35 mouse cellular contexts compared by ENCODE assay signal in the genomic region with DNA sequence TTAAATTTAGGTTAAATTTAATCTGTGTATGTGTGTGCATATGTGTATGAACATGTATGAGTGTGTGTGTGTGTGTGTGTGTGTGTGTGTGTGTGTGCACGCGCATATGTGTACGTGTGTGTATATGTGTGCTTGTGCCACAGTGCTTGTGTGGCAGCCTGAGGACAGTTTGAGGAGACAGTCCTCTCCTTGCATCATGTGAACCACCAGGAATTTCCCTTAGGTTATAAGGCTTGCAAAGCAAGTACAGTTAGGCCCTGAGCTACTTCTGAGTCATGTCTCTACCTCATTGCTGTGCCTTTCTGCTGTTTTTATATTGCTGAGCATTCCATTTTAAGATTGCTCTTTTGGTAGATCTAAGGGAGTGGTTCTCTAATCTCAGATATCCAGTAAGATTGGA. TPM values are rescaled to one million over a fixed set of nuclear protein-coding genes. Genes with fewer than 3 reads are reported as not detected.
DNase-seq lines count a peak whose midpoint lies in the region; ATAC-seq and TF ChIP-seq lines count a peak whose summit lies in the region.
"Had no signal": no experiment of that assay in that cellular context is flagged by ENCODE, and none has a peak within 500 bp of the region (broad histone marks: within the 10 kb centered on the region; RNA-seq: fewer than 3 reads in every experiment).

No protein-coding gene starts in this region.

- peak overlapping the region; percentile 94 for H3K27ac ChIP-seq in CH12.LX (ENCODE audit: insufficient read depth, low read depth)
- H3K27ac ChIP-seq in liver, embryonic 16.5 days (ENCODE audit: low read length), result peak overlapping the region; percentile 37
- no peak overlapping the region for H3K27ac ChIP-seq in intestine, postnatal 0 days (ENCODE audit: low read depth, low read length)
- H3K27ac ChIP-seq: embryonic facial prominence, embryonic 12.5 days; heart, embryonic 15.5 days; hindbrain, embryonic 13.5 days; limb, embryonic 13.5 days; stomach, embryonic 15.5 days had no signal

- H3K4me2 ChIP-seq in CH12.LX (ENCODE audit: insufficient read depth, low read depth, poor library complexity, severe bottlenecking), result peak overlapping the region; percentile 69
- 0 out of 2 replicates have a peak overlapping the region, but pooled peaks have one; percentile 8 for H3K4me2 ChIP-seq in liver, embryonic 16.5 days (ENCODE audit: low read depth, low read length)
- H3K4me2 ChIP-seq in intestine, postnatal 0 days (replicated peaks; ENCODE audit: low read depth), result no peak overlapping the region
- H3K4me2 ChIP-seq: embryonic facial prominence, embryonic 12.5 days; heart, embryonic 15.5 days; hindbrain, embryonic 13.5 days; limb, embryonic 13.5 days; lung, embryonic 14.5 days; midbrain, embryonic 11.5 days; stomach, embryonic 15.5 days had no signal

- WGBS in liver, embryonic 16.5 days (ENCODE audit: insufficient replicate concordance), result 72% methylated on average over 3 of the region's 3 CpGs
- 100% methylated on average over 3 of the region's 3 CpGs for WGBS in intestine, postnatal 0 days

- peaks cover 4 to 31% of the 10 kb centered on the region in 2 experiments for H3K4me1 ChIP-seq in CH12.LX (ENCODE audit: control insufficient read depth in 1 of 2, insufficient read depth in 2 of 2)
- H3K4me1 ChIP-seq in liver, embryonic 16.5 days (ENCODE audit: control insufficient read depth, low read depth, low read length), result no peaks in the 10 kb centered on the region
- H3K4me1 ChIP-seq in intestine, postnatal 0 days (replicated peaks; ENCODE audit: control insufficient read depth, insufficient read depth, low read length), result no peaks in the 10 kb centered on the region
- H3K4me1 ChIP-seq: embryonic facial prominence, embryonic 12.5 days; heart, embryonic 15.5 days; hindbrain, embryonic 13.5 days; limb, embryonic 13.5 days; stomach, embryonic 15.5 days had no signal

- DNase-seq in heart, adult 11 months, result peak; percentile 57
- no peak for DNase-seq in heart, adult 18-20 months
- DNase-seq in CH12.LX (ENCODE audit: extremely low read depth), result peak; percentile 65
- no peak for DNase-seq in layer of hippocampus, adult 18-20 months (ENCODE audit: low spot score in 2 of 2)
- DNase-seq: adrenal gland, postnatal 25 days; cerebellum, adult 11-12 months; cerebellum, postnatal 25 days; forebrain, postnatal 0 days; gastrocnemius, postnatal 25 days; heart, postnatal 36 days; kidney, postnatal 25 days; layer of hippocampus, adult 9-11 months; lung, embryonic 14.5 days; lung, postnatal 36 days; right cerebral cortex, postnatal 25 days; spleen, adult 18-20 months; thymus, postnatal 25 days had no signal

- no peaks in the 10 kb centered on the region for H3K79me2 ChIP-seq in CH12.LX (replicated peaks; ENCODE audit: control insufficient read depth, extremely low read depth, insufficient read depth, poor library complexity, severe bottlenecking)

- TF ChIP-seq EP300 in CH12.LX (IDR thresholded peaks at IDR 0.05; ENCODE audit: low read length), result no peak; the same call in 1 of the 2 replicates

- dilution Hi-C loops in CH12.LX (cut with MboI; ENCODE audit: extremely low pct_ligation_motif_present, extremely low pct_unique_long_range_greater_than_20kb, low sequenced_read_pairs), result no loop called here

- H3K9me3 ChIP-seq in CH12.LX (replicated peaks; ENCODE audit: low read length), result peaks cover 9% of the 10 kb centered on the region
- H3K9me3 ChIP-seq in liver, embryonic 16.5 days (replicated peaks; ENCODE audit: control insufficient read depth, low read length), result no peaks in the 10 kb centered on the region; the same call in 1 of the 2 replicates
- peaks cover 11% of the 10 kb centered on the region; the same call in 1 of the 2 replicates for H3K9me3 ChIP-seq in intestine, postnatal 0 days (ENCODE audit: control insufficient read depth)
- H3K9me3 ChIP-seq: embryonic facial prominence, embryonic 12.5 days; heart, embryonic 15.5 days; stomach, embryonic 15.5 days had no signal

- TF ChIP-seq RAD21 in CH12.LX (IDR thresholded peaks at IDR 0.05; ENCODE audit: low read depth, low read length), result no peak

- peak overlapping the region; percentile 28 to 35 (median 33) for H3K4me3 ChIP-seq in CH12.LX (replicated peaks in 1 of 3; ENCODE audit: low read depth in 2 of 3, low read length in 2 of 3, poor library complexity in 1 of 3)
- peak overlapping the region; percentile 35 for H3K4me3 ChIP-seq in liver, embryonic 16.5 days (ENCODE audit: low read depth, low read length)
- H3K4me3 ChIP-seq in intestine, postnatal 0 days (ENCODE audit: low read depth, low read length), result no peak overlapping the region
- H3K4me3 ChIP-seq: embryonic facial prominence, embryonic 12.5 days; heart, embryonic 15.5 days; hindbrain, embryonic 13.5 days; limb, embryonic 13.5 days; stomach, embryonic 15.5 days had no signal

- no peak for TF ChIP-seq POLR2A in CH12.LX (IDR thresholded peaks at IDR 0.05; ENCODE audit: low read depth, low read length)

- no peaks in the 10 kb centered on the region for H3K27me3 ChIP-seq in CH12.LX (replicated peaks)
- no peaks in the 10 kb centered on the region for H3K27me3 ChIP-seq in liver, embryonic 16.5 days (ENCODE audit: control insufficient read depth, insufficient read depth, low read depth, low read length)
- H3K27me3 ChIP-seq in intestine, postnatal 0 days (replicated peaks; ENCODE audit: control insufficient read depth, insufficient read depth, low read length), result no peaks in the 10 kb centered on the region
- H3K27me3 ChIP-seq: embryonic facial prominence, embryonic 12.5 days; heart, embryonic 15.5 days; hindbrain, embryonic 13.5 days; limb, embryonic 13.5 days; stomach, embryonic 15.5 days had no signal

- ATAC-seq in liver, embryonic 16.5 days (ENCODE audit: low read depth), result no peak
- 0 out of 2 replicates have a peak, but pooled peaks have one; percentile 47 for ATAC-seq in monocyte, adult 5-6 weeks (replicated peaks; ENCODE audit: insufficient number of reproducible peaks, low FRiP score, low TSS enrichment, poor library complexity, severe bottlenecking)
- no peak for ATAC-seq in intestine, postnatal 0 days
- ATAC-seq: CD4-positive, CD25-positive, alpha-beta regulatory T cell, adult 4 months; forebrain, postnatal 0 days had no signal

- TF ChIP-seq CTCF in CH12.LX (conservative IDR thresholded peaks at IDR 0.05 in 1 of 2, IDR thresholded peaks at IDR 0.05 in 1 of 2; ENCODE audit: low read depth in 2 of 2, low read length in 2 of 2), result no peak
- TF ChIP-seq CTCF in intestine, postnatal 0 days (IDR thresholded peaks at IDR 0.05; ENCODE audit: low read depth), result no peak

- in situ Hi-C loops in CH12.LX (cut with MboI; ENCODE audit: low pct_ligation_motif_present, low pct_unique_long_range_greater_than_20kb, low sequenced_read_pairs), result loop anchor here (25.0 kb wide), 1 partner anchor 514 kb away; a partner anchor contains a TSS

- H3K9ac ChIP-seq in CH12.LX (ENCODE audit: insufficient read depth, low read depth), result peak overlapping the region; percentile 32
- H3K9ac ChIP-seq in liver, embryonic 16.5 days (ENCODE audit: low read depth, low read length), result no peak overlapping the region
- H3K9ac ChIP-seq in intestine, postnatal 0 days (ENCODE audit: low read depth, low read length), result no peak overlapping the region
- H3K9ac ChIP-seq: embryonic facial prominence, embryonic 12.5 days; forebrain, postnatal 0 days; heart, embryonic 15.5 days; hindbrain, embryonic 13.5 days; limb, embryonic 13.5 days; lung, embryonic 14.5 days; stomach, embryonic 15.5 days had no signal

- peaks cover 0 to 5% of the 10 kb centered on the region in 2 experiments for H3K36me3 ChIP-seq in CH12.LX (replicated peaks in 1 of 2; ENCODE audit: control insufficient read depth in 1 of 2, insufficient read depth in 1 of 2, low read length in 1 of 2)
- H3K36me3 ChIP-seq in liver, embryonic 16.5 days (ENCODE audit: control insufficient read depth, insufficient read depth), result no peaks in the 10 kb centered on the region
- H3K36me3 ChIP-seq in intestine, postnatal 0 days (ENCODE audit: control insufficient read depth, insufficient read depth), result no peaks in the 10 kb centered on the region
- H3K36me3 ChIP-seq: embryonic facial prominence, embryonic 12.5 days; heart, embryonic 15.5 days; hindbrain, embryonic 13.5 days; limb, embryonic 13.5 days; stomach, embryonic 15.5 days had no signal

RNA-seq across cellular contexts. Expression of a gene that starts 8.6 kb away (rescaled TPM):
- total RNA-seq in heart, adult 18-20 months (2021), result under 1 TPM; 0.85 to 0.94 TPM
- total RNA-seq in CH12.LX (2012; rRNA removed), result 1.7 TPM in 2 replicates
- 11.9 and 12.6 TPM in 2 replicates for total RNA-seq in CH12.LX (2014; rRNA removed)
- polyA plus RNA-seq in CH12.LX (2012; ENCODE audit: insufficient read length, low read depth), result 6.5 and 8.0 TPM in 2 replicates
- 13.1 and 13.7 TPM in 2 replicates for polyA plus RNA-seq in liver, embryonic 16.5 days (2015; fragmentation: Nextera tagmentation; extraction: Ambion mirVana)
- total RNA-seq in monocyte, adult 5-6 weeks (2017), result 95.9 to 190 TPM (median 158 TPM) in 3 replicates
- not detected for total RNA-seq in layer of hippocampus, adult 18-20 months (2021)
- 0.09 and 0.20 TPM in 2 replicates for polyA plus RNA-seq in intestine, postnatal 0 days (2015; fragmentation: Nextera tagmentation; extraction: Ambion mirVana)
- total RNA-seq: ES-E14 had no signal

RNA-seq across cellular contexts. Expression of a gene that starts 19.5 kb away (rescaled TPM):
- not detected for total RNA-seq in heart, adult 18-20 months (2021)
- total RNA-seq in CH12.LX (2012; rRNA removed) (2.0 and 2.8 TPM in 2 replicates), CH12.LX (2014; rRNA removed) (0.23 and 0.42 TPM in 2 replicates)
- 0.46 and 0.61 TPM in 2 replicates for polyA plus RNA-seq in CH12.LX (2012; ENCODE audit: insufficient read length, low read depth)
- not detected in 2 replicates for polyA plus RNA-seq in liver, embryonic 16.5 days (2015; fragmentation: Nextera tagmentation; extraction: Ambion mirVana)
- 0.76 to 0.85 TPM in 2 of 3 replicates, not detected in the other for total RNA-seq in monocyte, adult 5-6 weeks (2017)
- not detected for total RNA-seq in layer of hippocampus, adult 18-20 months (2021)
- polyA plus RNA-seq in intestine, postnatal 0 days (2015; fragmentation: Nextera tagmentation; extraction: Ambion mirVana), result not detected in 2 replicates
- total RNA-seq: adrenal gland, postnatal 25 days; ES-E14; forebrain, postnatal 0 days; gastrocnemius, postnatal 25 days; heart, postnatal 36 days; left cerebral cortex, adult 18-20 months; left cerebral cortex, postnatal 25 days; midbrain, postnatal 0 days; neutrophil, adult 5-6 weeks had no signal
- polyA plus RNA-seq: CD4-positive, CD25-positive, alpha-beta regulatory T cell, adult 4 months; embryonic facial prominence, embryonic 12.5 days; forebrain, embryonic 11.5 days; forebrain, postnatal 0 days; heart, embryonic 15.5 days; hindbrain, embryonic 13.5 days; intestine, embryonic 14.5 days; kidney, embryonic 14.5 days; limb, embryonic 13.5 days; lung, embryonic 14.5 days; midbrain, embryonic 11.5 days; midbrain, postnatal 0 days; stomach, embryonic 15.5 days had no signal

RNA-seq across cellular contexts. Expression of a gene that starts 34.6 kb away (rescaled TPM):
- total RNA-seq in heart, adult 18-20 months (2021), result not detected
- total RNA-seq in CH12.LX (2012; rRNA removed) (not detected in 2 replicates), CH12.LX (2014; rRNA removed) (not detected in 2 replicates)
- not detected in 2 replicates for polyA plus RNA-seq in CH12.LX (2012; ENCODE audit: insufficient read length, low read depth)
- not detected in 2 replicates for polyA plus RNA-seq in liver, embryonic 16.5 days (2015; fragmentation: Nextera tagmentation; extraction: Ambion mirVana)
- not detected in 3 replicates for total RNA-seq in monocyte, adult 5-6 weeks (2017)
- not detected for total RNA-seq in layer of hippocampus, adult 18-20 months (2021)
- 0.14 TPM in 2 replicates for polyA plus RNA-seq in intestine, postnatal 0 days (2015; fragmentation: Nextera tagmentation; extraction: Ambion mirVana)
- total RNA-seq: adrenal gland, postnatal 25 days; ES-E14; forebrain, postnatal 0 days; gastrocnemius, postnatal 25 days; left cerebral cortex, adult 18-20 months; left cerebral cortex, postnatal 25 days; midbrain, postnatal 0 days had no signal
- polyA plus RNA-seq: CD4-positive, CD25-positive, alpha-beta regulatory T cell, adult 4 months; embryonic facial prominence, embryonic 12.5 days; forebrain, embryonic 11.5 days; intestine, embryonic 14.5 days; kidney, embryonic 14.5 days; midbrain, embryonic 11.5 days; stomach, embryonic 15.5 days had no signal

RNA-seq across cellular contexts. Expression of a gene that starts 46.0 kb away (rescaled TPM):
- total RNA-seq in heart, adult 18-20 months (2021), result 1 to 10 TPM; 1.0 to 1.2 TPM
- total RNA-seq in CH12.LX (2012; rRNA removed) (not detected in 2 replicates), CH12.LX (2014; rRNA removed) (not detected in 2 replicates)
- polyA plus RNA-seq in CH12.LX (2012; ENCODE audit: insufficient read length, low read depth), result not detected in 2 replicates
- 26.1 and 26.7 TPM in 2 replicates for polyA plus RNA-seq in liver, embryonic 16.5 days (2015; fragmentation: Nextera tagmentation; extraction: Ambion mirVana)
- total RNA-seq in monocyte, adult 5-6 weeks (2017), result 4.3 to 125 TPM (median 16.0 TPM) in 3 replicates
- not detected for total RNA-seq in layer of hippocampus, adult 18-20 months (2021)
- 0.27 and 0.29 TPM in 2 replicates for polyA plus RNA-seq in intestine, postnatal 0 days (2015; fragmentation: Nextera tagmentation; extraction: Ambion mirVana)
- total RNA-seq: ES-E14; gastrocnemius, postnatal 25 days; left cerebral cortex, postnatal 25 days; midbrain, postnatal 0 days had no signal

RNA-seq across cellular contexts. Expression of a gene that starts 57.6 kb away (rescaled TPM):
- under 1 TPM in 1 of 2 experiments, not detected in 1; 0.62 TPM for total RNA-seq in heart, adult 18-20 months (2021)
- total RNA-seq in CH12.LX (2012; rRNA removed) (not detected in 2 replicates), CH12.LX (2014; rRNA removed) (not detected in 2 replicates)
- polyA plus RNA-seq in CH12.LX (2012; ENCODE audit: insufficient read length, low read depth), result not detected in 2 replicates
- 0.30 and 0.33 TPM in 2 replicates for polyA plus RNA-seq in liver, embryonic 16.5 days (2015; fragmentation: Nextera tagmentation; extraction: Ambion mirVana)
- total RNA-seq in monocyte, adult 5-6 weeks (2017), result 2.2 to 5.2 TPM (median 3.1 TPM) in 3 replicates
- not detected for total RNA-seq in layer of hippocampus, adult 18-20 months (2021)
- polyA plus RNA-seq in intestine, postnatal 0 days (2015; fragmentation: Nextera tagmentation; extraction: Ambion mirVana), result 0.09 and 0.12 TPM in 2 replicates
- total RNA-seq: ES-E14; gastrocnemius, postnatal 25 days; left cerebral cortex, adult 18-20 months; left cerebral cortex, postnatal 25 days; midbrain, postnatal 0 days had no signal
- polyA plus RNA-seq: CD4-positive, CD25-positive, alpha-beta regulatory T cell, adult 4 months; forebrain, postnatal 0 days had no signal

Comparison
In these comparisons a context has a peak if more than half of its experiments do, and no peak if none do; other contexts are left out.
1. DNase-seq: peak in heart, adult 11 months (single experiment) and CH12.LX (single experiment); none in heart, adult 18-20 months (0 of 2) and layer of hippocampus, adult 18-20 months (0 of 2).